Mouse (Mus musculus) layer of hippocampus, adult 8-10 months (tissue): ENCODE results near the gene Lgals3bp. TPM values are rescaled to one million over a fixed set of nuclear protein-coding genes. Genes with fewer than 3 reads are reported as not detected.

Source experiments
- DNase-seq, 2 experiments: peaks; one replicate each; pipeline ENCODE4 v3.0.0; 2022; ENCODE audit warnings: low spot score in 2 of 2
- total RNA-seq, 4 experiments: library from RNA; stranded (reverse); gene quantifications; 2 replicates each; pipeline ENCODE4 v1.2.4; 2022

The Lgals3bp gene
- total RNA-seq, 4 experiments from 2014 or later, result 17.0 to 100 (median 50.4) TPM

GRCm38 (mm10) chr11:118423266-118423971 is 21.5 kb upstream of the Lgals3bp start:
- DNase-seq, result peak; percentile 73 to 80

GRCm38 (mm10) chr11:118420261-118420660 is 18.4 kb upstream of the Lgals3bp start:
- no peak for DNase-seq

DNA sequence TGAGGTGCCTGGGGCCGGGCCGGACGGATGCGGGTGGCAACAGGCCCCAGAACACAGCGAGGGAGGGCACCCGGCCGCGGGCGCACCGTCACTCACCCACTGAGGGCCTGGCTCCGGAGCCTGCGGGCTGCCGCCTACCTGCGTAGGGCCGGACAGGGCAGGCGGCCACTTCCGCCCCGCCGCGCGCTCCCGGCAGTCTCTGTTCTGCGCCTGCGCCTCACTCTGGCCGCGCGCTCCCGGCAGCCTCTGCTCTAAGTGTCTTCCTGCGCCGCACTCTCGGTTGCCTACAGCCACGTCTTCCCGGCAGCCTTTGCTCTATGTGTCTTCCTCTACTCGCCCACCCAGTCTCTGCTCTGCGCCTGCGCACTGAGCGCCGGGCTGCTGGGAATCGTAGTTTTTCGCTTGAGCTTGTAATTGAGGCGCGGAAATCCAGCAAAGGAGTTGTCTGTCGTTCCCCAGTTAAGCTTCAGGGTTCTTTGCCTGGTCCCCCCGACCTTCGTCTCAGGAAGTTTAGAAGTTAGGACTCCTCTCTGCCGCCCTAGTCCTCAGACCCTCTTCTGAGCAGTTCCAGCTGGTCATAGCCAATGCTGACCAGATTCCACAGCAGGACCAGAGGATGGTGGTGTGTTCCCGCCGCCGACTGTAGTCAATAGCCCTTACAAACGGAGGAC is 17.1 kb upstream of the Lgals3bp start, which contains the start of gene Cant1:
Gene Cant1, minus strand, starts transcription at position 253 of the 671 bp plus-strand sequence.
- peak; percentile 98 to 99 for DNase-seq

- DNase-seq, result no peak
Measured at GRCm38 (mm10) chr11:118418442-118418833, 16.5 kb upstream of the Lgals3bp start.

- no peak for DNase-seq
Measured at GRCm38 (mm10) chr11:118417496-118417895, 15.6 kb upstream of the Lgals3bp start.

- DNase-seq, result no peak
Measured at GRCm38 (mm10) chr11:118416046-118416445, 14.2 kb upstream of the Lgals3bp start.

DNA sequence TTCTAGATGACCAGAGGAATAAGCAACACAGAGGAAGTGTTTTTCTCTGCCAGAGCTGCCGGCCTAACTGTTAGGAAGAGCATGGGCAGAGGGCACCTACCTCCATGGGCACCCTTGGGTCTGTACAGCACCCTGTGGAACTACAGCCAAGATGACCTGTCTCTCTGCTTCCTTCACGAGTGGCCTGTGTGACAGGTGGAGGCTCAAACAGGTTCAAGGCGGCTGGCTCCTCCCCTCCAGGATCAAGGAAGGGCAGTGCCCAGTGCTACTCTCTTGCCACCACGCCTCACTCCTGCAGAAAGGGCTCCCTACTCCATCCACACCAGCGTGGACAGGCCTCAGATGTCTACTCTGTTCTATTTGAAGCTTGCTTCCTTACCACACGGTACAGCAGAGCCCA is 13.7 kb upstream of the Lgals3bp start:
- DNase-seq, result no peak

GRCm38 (mm10) chr11:118414270-118414669 is 12.4 kb upstream of the Lgals3bp start:
- DNase-seq, result no peak

DNA sequence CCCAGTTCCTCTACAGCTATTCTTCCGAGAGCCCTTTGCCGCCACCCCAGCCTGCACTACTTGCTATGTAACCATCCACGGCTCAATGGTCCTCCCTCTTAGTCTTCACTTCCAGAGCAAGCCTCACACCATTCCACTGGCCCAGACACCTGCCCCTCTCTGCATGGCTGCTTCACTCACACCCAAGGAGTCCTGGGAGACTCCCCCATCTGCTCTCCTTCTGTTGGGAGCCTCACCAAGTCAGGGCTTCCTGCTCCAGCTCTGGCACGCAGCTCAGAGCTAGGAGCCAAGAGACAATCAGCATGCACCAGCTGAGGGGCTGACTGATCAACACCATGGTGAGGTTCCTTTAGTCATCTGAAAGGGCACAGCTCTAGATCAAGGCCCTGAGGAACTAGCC is 11.2 kb upstream of the Lgals3bp start:
- no peak for DNase-seq

DNA sequence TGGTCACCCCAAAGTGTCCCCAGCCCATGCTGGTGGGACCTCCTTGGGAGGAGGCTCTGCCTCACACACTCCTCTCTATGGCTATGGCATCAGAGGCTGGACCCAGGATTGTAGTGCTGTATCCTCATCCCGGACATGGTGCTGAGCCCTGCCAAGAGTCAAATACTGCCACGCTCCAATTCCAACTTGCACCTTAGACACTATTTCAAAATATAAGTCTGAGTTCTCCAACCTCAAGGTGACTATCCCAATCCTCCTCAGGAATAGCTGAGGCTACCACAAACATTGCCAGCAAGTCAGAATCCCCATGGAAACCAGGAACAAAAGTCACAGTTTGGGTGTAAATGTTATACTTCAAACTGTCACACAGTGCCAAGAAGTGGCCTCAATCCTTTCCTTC is 10.7 kb upstream of the Lgals3bp start:
- no peak for DNase-seq

DNA sequence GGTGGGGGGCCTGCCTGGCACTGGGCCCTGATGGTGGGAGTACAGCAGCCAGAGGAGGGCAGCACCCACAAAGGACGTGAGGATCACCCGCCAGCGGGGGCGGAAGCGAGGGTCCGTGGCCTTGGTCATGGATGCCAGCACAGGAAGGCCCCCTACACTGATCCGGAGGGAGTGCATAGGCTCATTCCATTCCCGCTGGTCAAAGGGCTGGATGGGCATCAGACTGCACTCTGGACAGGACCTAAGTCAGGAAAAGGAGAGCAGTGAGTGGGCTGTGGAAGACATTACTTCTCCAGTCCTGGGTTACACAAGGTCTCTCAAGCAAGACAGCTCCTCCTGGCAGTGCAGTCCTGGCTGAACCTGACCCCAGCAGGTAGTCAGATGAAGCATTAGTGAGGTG is 9.4 kb upstream of the Lgals3bp start:
- no peak for DNase-seq

- DNase-seq, result no peak
Measured at GRCm38 (mm10) chr11:118410479-118410878, 8.6 kb upstream of the Lgals3bp start.

- no peak for DNase-seq
Measured at GRCm38 (mm10) chr11:118410073-118410444, 8.2 kb upstream of the Lgals3bp start.

- no peak for DNase-seq
Measured at GRCm38 (mm10) chr11:118409106-118410072, 7.5 kb upstream of the Lgals3bp start.

- DNase-seq, result no peak
Measured at GRCm38 (mm10) chr11:118408051-118408740, 6.3 kb upstream of the Lgals3bp start.

DNA sequence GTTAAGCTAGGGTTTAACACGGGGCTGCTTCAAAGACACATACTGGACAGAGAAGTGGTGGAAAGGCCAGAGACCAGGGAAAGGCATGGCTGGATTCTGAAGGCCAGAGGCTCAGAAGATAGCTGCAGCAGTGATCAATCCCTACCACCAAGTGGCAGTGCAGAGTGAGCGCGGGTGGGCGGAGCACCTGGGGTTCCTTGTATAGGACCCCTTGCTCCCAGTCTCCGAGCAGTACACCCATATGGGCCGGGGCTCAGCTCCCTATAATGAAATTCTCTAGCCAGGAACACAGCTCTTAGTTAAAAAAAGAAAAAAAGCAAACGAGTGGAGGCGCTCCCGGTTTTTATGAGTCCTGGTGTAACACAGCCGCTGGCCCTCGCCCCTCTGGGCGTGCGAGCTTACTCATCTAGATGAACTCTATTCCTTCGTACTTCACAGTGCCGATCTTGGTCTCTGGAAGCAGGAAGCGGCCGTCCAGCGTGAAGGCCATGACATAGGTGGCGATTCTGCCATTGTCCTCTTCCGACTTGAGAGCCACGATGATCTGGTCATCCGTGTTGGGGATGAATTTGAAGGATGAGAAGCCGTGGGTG is 5.5 kb upstream of the Lgals3bp start:
- DNase-seq, result no peak

DNA sequence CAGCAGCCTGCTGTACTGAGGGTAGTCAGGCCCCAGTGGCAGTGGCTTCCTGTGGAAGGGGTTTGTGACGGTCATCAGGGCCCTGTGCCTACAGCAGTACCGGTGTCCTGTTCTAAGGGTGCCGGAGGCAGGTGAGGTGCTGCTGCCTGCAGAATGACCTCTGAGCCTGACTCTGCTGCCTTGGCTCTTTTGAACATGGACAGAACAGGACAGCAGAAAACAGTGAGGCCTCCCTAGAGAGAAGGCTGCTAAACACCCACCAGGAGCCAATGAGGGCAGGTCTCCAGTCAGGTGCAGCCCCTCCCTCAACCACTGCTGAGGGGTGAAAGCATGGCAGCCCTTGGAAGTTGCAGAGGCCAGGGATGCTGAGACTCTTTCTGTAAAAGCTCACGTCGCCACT is 4.6 kb upstream of the Lgals3bp start:
- no peak for DNase-seq

- no peak for DNase-seq
Measured at GRCm38 (mm10) chr11:118405311-118405710, 3.4 kb upstream of the Lgals3bp start.

GRCm38 (mm10) chr11:118403951-118404899 is 2.3 kb upstream of the Lgals3bp start:
- no peak for DNase-seq

- DNase-seq, result no peak
Measured at GRCm38 (mm10) chr11:118403183-118403582, 1.3 kb upstream of the Lgals3bp start.
